Mouse (Mus musculus): ENCODE results near the gene Gm45062. TPM values are rescaled to one million over a fixed set of nuclear protein-coding genes. Genes with fewer than 3 reads are reported as not detected.

Gm45062 gene
- polyA plus RNA-seq, 1 experiment from 2014 or later, result 14.7 TPM

GRCm38 (mm10) chr6:8492248-8492647, 233.0 kb downstream of the Gm45062 start:
- Histone ChIP-seq H3K9ac (replicated peaks; ENCODE audit: low read length) (no peak overlapping the region), H3K9me3 (ENCODE audit: low read length) (no peaks in the 10 kb centered on the region), H3K4me2 (replicated peaks; ENCODE audit: low read depth, low read length) (no peak overlapping the region), H3K27me3 (ENCODE audit: insufficient read depth, low read length) (no peaks in the 10 kb centered on the region), H3K4me3 (ENCODE audit: low read length) (no peak overlapping the region), H3K36me3 (ENCODE audit: insufficient read depth, low read length) (no peaks in the 10 kb centered on the region), H3K4me1 (ENCODE audit: insufficient read depth, low read length) (peaks cover 3% of the 10 kb centered on the region), H3K27ac (ENCODE audit: low read length) (no peak overlapping the region)
- 91% methylated on average over 3 of the region's 3 CpGs for WGBS
- ATAC-seq (ENCODE audit: low FRiP score, low TSS enrichment), result no peak

GRCm38 (mm10) chr6:8495109-8495826, 236.0 kb downstream of the Gm45062 start:
- H3K4me3 ChIP-seq (ENCODE audit: low read length), result no peak overlapping the region
- peaks cover 10% of the 10 kb centered on the region for H3K4me1 ChIP-seq (ENCODE audit: insufficient read depth, low read length)
- ATAC-seq (ENCODE audit: low FRiP score, low TSS enrichment), result no peak
- no peaks in the 10 kb centered on the region; the same call in 1 of the 2 replicates for H3K9me3 ChIP-seq (ENCODE audit: low read length)
- no peaks in the 10 kb centered on the region for H3K27me3 ChIP-seq (ENCODE audit: insufficient read depth, low read length)
- no peaks in the 10 kb centered on the region for H3K36me3 ChIP-seq (ENCODE audit: insufficient read depth, low read length)
- WGBS, result 88% methylated on average over 5 of the region's 5 CpGs
- H3K27ac ChIP-seq (ENCODE audit: low read length), result no peak overlapping the region
- no peak overlapping the region for H3K9ac ChIP-seq (replicated peaks; ENCODE audit: low read length)
- H3K4me2 ChIP-seq (replicated peaks; ENCODE audit: low read depth, low read length), result no peak overlapping the region

- no peak overlapping the region for H3K27ac ChIP-seq (ENCODE audit: low read length)
- H3K36me3 ChIP-seq (ENCODE audit: insufficient read depth, low read length), result no peaks in the 10 kb centered on the region
- ATAC-seq (ENCODE audit: low FRiP score, low TSS enrichment), result peak; percentile 55; the same call in 1 of the 2 replicates
- H3K9ac ChIP-seq (replicated peaks; ENCODE audit: low read length), result no peak overlapping the region
- H3K4me1 ChIP-seq (ENCODE audit: insufficient read depth, low read length), result peaks cover 10% of the 10 kb centered on the region
- WGBS, result 48% methylated on average over 4 of the region's 4 CpGs
- H3K4me2 ChIP-seq (replicated peaks; ENCODE audit: low read depth, low read length), result no peak overlapping the region
- no peaks in the 10 kb centered on the region; the same call in 1 of the 2 replicates for H3K9me3 ChIP-seq (ENCODE audit: low read length)
- H3K27me3 ChIP-seq (ENCODE audit: insufficient read depth, low read length), result no peaks in the 10 kb centered on the region
- no peak overlapping the region for H3K4me3 ChIP-seq (ENCODE audit: low read length)
Observed at GRCm38 (mm10) chr6:8495827-8496222, 236.6 kb downstream of the Gm45062 start.

GRCm38 (mm10) chr6:8497234-8497867, 238.1 kb downstream of the Gm45062 start:
- H3K9ac ChIP-seq (replicated peaks; ENCODE audit: low read length), result no peak overlapping the region
- H3K27me3 ChIP-seq (ENCODE audit: insufficient read depth, low read length), result no peaks in the 10 kb centered on the region
- WGBS, result 42% methylated on average over 6 of the region's 6 CpGs
- H3K4me1 ChIP-seq (ENCODE audit: insufficient read depth, low read length), result peaks cover 10% of the 10 kb centered on the region
- H3K9me3 ChIP-seq (ENCODE audit: low read length), result no peaks in the 10 kb centered on the region; the same call in 1 of the 2 replicates
- ATAC-seq (ENCODE audit: low FRiP score, low TSS enrichment), result peak; percentile 64; the same call in 1 of the 2 replicates
- H3K27ac ChIP-seq (ENCODE audit: low read length), result peak overlapping the region; percentile 14; the same call in 1 of the 2 replicates
- H3K36me3 ChIP-seq (ENCODE audit: insufficient read depth, low read length), result no peaks in the 10 kb centered on the region
- H3K4me3 ChIP-seq (ENCODE audit: low read length), result no peak overlapping the region
- H3K4me2 ChIP-seq (replicated peaks; ENCODE audit: low read depth, low read length), result no peak overlapping the region

- 29% methylated on average over 6 of the region's 6 CpGs for WGBS
- Histone ChIP-seq H3K27me3 (ENCODE audit: insufficient read depth, low read length) (no peaks in the 10 kb centered on the region), H3K4me3 (ENCODE audit: low read length) (no peak overlapping the region), H3K27ac (ENCODE audit: low read length) (peak overlapping the region; percentile 32; the same call in 1 of the 2 replicates), H3K4me2 (replicated peaks; ENCODE audit: low read depth, low read length) (no peak overlapping the region), H3K9me3 (ENCODE audit: low read length) (no peaks in the 10 kb centered on the region; the same call in 1 of the 2 replicates), H3K36me3 (ENCODE audit: insufficient read depth, low read length) (no peaks in the 10 kb centered on the region), H3K9ac (replicated peaks; ENCODE audit: low read length) (no peak overlapping the region), H3K4me1 (ENCODE audit: insufficient read depth, low read length) (peaks cover 10% of the 10 kb centered on the region)
- ATAC-seq (ENCODE audit: low FRiP score, low TSS enrichment), result peak; percentile 58; the same call in 1 of the 2 replicates
Observed at GRCm38 (mm10) chr6:8497868-8498257, 238.6 kb downstream of the Gm45062 start.

GRCm38 (mm10) chr6:8498961-8499360, 239.7 kb downstream of the Gm45062 start:
- no peak for ATAC-seq (ENCODE audit: low FRiP score, low TSS enrichment)
- Histone ChIP-seq H3K36me3 (ENCODE audit: insufficient read depth, low read length) (no peaks in the 10 kb centered on the region), H3K27me3 (ENCODE audit: insufficient read depth, low read length) (no peaks in the 10 kb centered on the region), H3K4me3 (ENCODE audit: low read length) (no peak overlapping the region), H3K27ac (ENCODE audit: low read length) (no peak overlapping the region), H3K4me2 (replicated peaks; ENCODE audit: low read depth, low read length) (no peak overlapping the region), H3K9me3 (ENCODE audit: low read length) (no peaks in the 10 kb centered on the region; the same call in 1 of the 2 replicates), H3K9ac (replicated peaks; ENCODE audit: low read length) (no peak overlapping the region), H3K4me1 (ENCODE audit: insufficient read depth, low read length) (peaks cover 10% of the 10 kb centered on the region)
- 90% methylated on average over 3 of the region's 3 CpGs for WGBS

GRCm38 (mm10) chr6:8503953-8504352, 244.7 kb downstream of the Gm45062 start:
- WGBS, result 29% methylated on average over 3 of the region's 3 CpGs
- Histone ChIP-seq H3K4me2 (replicated peaks; ENCODE audit: low read depth, low read length) (no peak overlapping the region), H3K27me3 (ENCODE audit: insufficient read depth, low read length) (no peaks in the 10 kb centered on the region), H3K9ac (replicated peaks; ENCODE audit: low read length) (no peak overlapping the region), H3K27ac (ENCODE audit: low read length) (no peak overlapping the region), H3K9me3 (ENCODE audit: low read length) (no peaks in the 10 kb centered on the region; the same call in 1 of the 2 replicates), H3K36me3 (ENCODE audit: insufficient read depth, low read length) (no peaks in the 10 kb centered on the region), H3K4me1 (ENCODE audit: insufficient read depth, low read length) (peaks cover 4% of the 10 kb centered on the region; the same call in 1 of the 2 replicates), H3K4me3 (ENCODE audit: low read length) (no peak overlapping the region)
- no peak for ATAC-seq (ENCODE audit: low FRiP score, low TSS enrichment)

- no peaks in the 10 kb centered on the region for H3K9me3 ChIP-seq (ENCODE audit: low read length)
- no peak overlapping the region for H3K4me3 ChIP-seq (ENCODE audit: low read length)
- H3K9ac ChIP-seq (replicated peaks; ENCODE audit: low read length), result no peak overlapping the region
- H3K4me2 ChIP-seq (replicated peaks; ENCODE audit: low read depth, low read length), result no peak overlapping the region
- H3K27ac ChIP-seq (ENCODE audit: low read length), result no peak overlapping the region
- H3K4me1 ChIP-seq (ENCODE audit: insufficient read depth, low read length), result peaks cover 4% of the 10 kb centered on the region; the same call in 1 of the 2 replicates
- 87% methylated on average over 6 of the region's 6 CpGs for WGBS
- no peaks in the 10 kb centered on the region for H3K27me3 ChIP-seq (ENCODE audit: insufficient read depth, low read length)
- H3K36me3 ChIP-seq (ENCODE audit: insufficient read depth, low read length), result no peaks in the 10 kb centered on the region
- no peak for ATAC-seq (ENCODE audit: low FRiP score, low TSS enrichment)
Observed at GRCm38 (mm10) chr6:8504521-8505228, 245.4 kb downstream of the Gm45062 start.

GRCm38 (mm10) chr6:8506631-8507030, 247.4 kb downstream of the Gm45062 start:
- H3K4me2 ChIP-seq (replicated peaks; ENCODE audit: low read depth, low read length), result no peak overlapping the region
- no peak overlapping the region for H3K9ac ChIP-seq (replicated peaks; ENCODE audit: low read length)
- no peaks in the 10 kb centered on the region for H3K36me3 ChIP-seq (ENCODE audit: insufficient read depth, low read length)
- ATAC-seq (ENCODE audit: low FRiP score, low TSS enrichment), result no peak
- H3K4me3 ChIP-seq (ENCODE audit: low read length), result no peak overlapping the region
- H3K9me3 ChIP-seq (ENCODE audit: low read length), result no peaks in the 10 kb centered on the region
- no peaks in the 10 kb centered on the region for H3K27me3 ChIP-seq (ENCODE audit: insufficient read depth, low read length)
- peaks cover 12% of the 10 kb centered on the region for H3K4me1 ChIP-seq (ENCODE audit: insufficient read depth, low read length)
- H3K27ac ChIP-seq (ENCODE audit: low read length), result no peak overlapping the region
